Mouse (Mus musculus) liver, adult 2 months (tissue): ENCODE measurements around the gene Rdx.

Experiments
- CTCF ChIP-seq: fragments of 200-500 bp; IDR thresholded peaks from 2 replicates; pipeline ENCODE4 v1.5.1; 2011; ENCODE audit warnings: low read depth, low read length, control low read depth
- POLR2A ChIP-seq: fragments of 200-500 bp; IDR thresholded peaks from 2 replicates; pipeline ENCODE4 v1.6.1; 2011; ENCODE audit warnings: low read length, control low read depth; ENCODE audit not compliant: insufficient read depth; ENCODE audit errors: extremely low read depth

GRCm38 (mm10) chr9:52012311-52012710 is 34.7 kb upstream of the Rdx start:
- TF ChIP-seq POLR2A, result no peak
- no peak for TF ChIP-seq CTCF
